Mouse (Mus musculus): ENCODE results near the gene Pilra.
A peak's percentile ranks its signal among the peaks of the same experiment; 100 is the strongest.

Pilra gene

GRCm38 (mm10) chr5:137822602-137823001, 13.5 kb downstream of the Pilra start:
- no peak for DNase-seq

- DNase-seq = no peak
These were observed 14.0 kb downstream of the Pilra start for GRCm38 (mm10) chr5:137822126-137822525.

- no peak for DNase-seq
These were observed 18.4 kb downstream of the Pilra start for GRCm38 (mm10) chr5:137817466-137818222.

- no peak for DNase-seq
These were observed 27.8 kb downstream of the Pilra start for GRCm38 (mm10) chr5:137808316-137808715.

- no peak for DNase-seq
These were observed 29.9 kb downstream of the Pilra start for GRCm38 (mm10) chr5:137806158-137806557.

GRCm38 (mm10) chr5:137800917-137801316, 35.2 kb downstream of the Pilra start:
- no peak for DNase-seq

- no peak for DNase-seq
These were observed 39.5 kb downstream of the Pilra start for GRCm38 (mm10) chr5:137796606-137797005.

- no peak for DNase-seq
These were observed 44.5 kb downstream of the Pilra start for GRCm38 (mm10) chr5:137791553-137791952.

- no peak for DNase-seq
These were observed 47.0 kb downstream of the Pilra start for GRCm38 (mm10) chr5:137788946-137789531.

- peak in 1 of 2 experiments; percentile 38 for DNase-seq
These were observed 47.9 kb downstream of the Pilra start for GRCm38 (mm10) chr5:137788171-137788570.

- DNase-seq = peak; percentile 97 to 98
These were observed 48.7 kb downstream of the Pilra start, which contains the start of the genes Mepce and Zcwpw1 for GRCm38 (mm10) chr5:137787151-137787928. Gene Mepce (minus strand): TSS chr5:137787655. Gene Zcwpw1 (plus strand): TSS chr5:137787798.

GRCm38 (mm10) chr5:137786109-137786942, 49.8 kb downstream of the Pilra start:
- peak; percentile 99 for DNase-seq

GRCm38 (mm10) chr5:137785164-137786031, 50.7 kb downstream of the Pilra start:
- peak; percentile 32 to 38 for DNase-seq

- no peak for DNase-seq
These were observed 51.5 kb downstream of the Pilra start for GRCm38 (mm10) chr5:137784546-137784945.

GRCm38 (mm10) chr5:137783901-137784540, 52.1 kb downstream of the Pilra start:
- no peak for DNase-seq

GRCm38 (mm10) chr5:137782776-137783522, 53.1 kb downstream of the Pilra start:
- DNase-seq = no peak

- no peak for DNase-seq
These were observed 54.4 kb downstream of the Pilra start for GRCm38 (mm10) chr5:137781661-137782060.

- peak in 1 of 2 experiments; percentile 47 for DNase-seq
These were observed 56.8 kb downstream of the Pilra start for GRCm38 (mm10) chr5:137779053-137779933.

GRCm38 (mm10) chr5:137778635-137779034, 57.4 kb downstream of the Pilra start, which contains the start of gene Ppp1r35:
Gene Ppp1r35 (plus strand): TSS chr5:137778849.
- DNase-seq = peak; percentile 97
